Mouse (Mus musculus) thymus, postnatal 4 days (tissue): Measurements from ENCODE around the gene Cox7a1.
"Not testable (repeated sequence)": the region's sequence is repeated elsewhere in the genome, so short reads cannot be mapped to it uniquely, and the experiment has no call there.

Experiments used
- DNase-seq: peaks from one replicate; pipeline ENCODE4 v3.0.0; 2021

Cox7a1 gene

DNA sequence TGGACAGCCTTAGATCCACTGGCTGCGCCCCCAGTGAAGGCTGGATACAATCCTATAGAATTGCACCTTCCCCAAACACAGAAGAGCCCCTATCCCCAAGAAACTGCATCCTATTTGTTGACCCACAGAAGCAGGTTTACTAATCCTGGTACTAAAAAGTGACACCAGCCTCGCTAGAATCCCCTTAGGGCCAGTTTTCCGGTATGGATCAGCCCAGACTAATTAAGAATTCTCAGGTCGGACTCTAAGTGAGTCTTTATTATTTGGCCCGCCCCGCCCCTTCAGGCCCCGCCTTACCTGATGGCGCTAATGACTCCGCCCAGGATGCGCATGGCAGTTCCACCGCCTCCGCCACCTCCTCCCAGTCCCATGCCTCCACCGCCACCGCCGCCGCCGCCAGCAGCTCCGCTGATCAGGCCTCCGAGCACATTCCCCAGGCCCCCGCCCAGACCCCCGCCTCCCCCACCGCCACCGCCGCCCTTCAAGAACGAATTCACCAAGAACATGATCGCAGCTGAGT lies 9.7 kb downstream of the Cox7a1 start:
- peak; percentile 77 for DNase-seq

GRCm38 (mm10) chr7:30194101-30194831 lies 10.3 kb downstream of the Cox7a1 start:
- DNase-seq, result peak; percentile 52

- DNase-seq, result peak; percentile 98
Observed at GRCm38 (mm10) chr7:30194884-30195283, 10.9 kb downstream of the Cox7a1 start.

DNA sequence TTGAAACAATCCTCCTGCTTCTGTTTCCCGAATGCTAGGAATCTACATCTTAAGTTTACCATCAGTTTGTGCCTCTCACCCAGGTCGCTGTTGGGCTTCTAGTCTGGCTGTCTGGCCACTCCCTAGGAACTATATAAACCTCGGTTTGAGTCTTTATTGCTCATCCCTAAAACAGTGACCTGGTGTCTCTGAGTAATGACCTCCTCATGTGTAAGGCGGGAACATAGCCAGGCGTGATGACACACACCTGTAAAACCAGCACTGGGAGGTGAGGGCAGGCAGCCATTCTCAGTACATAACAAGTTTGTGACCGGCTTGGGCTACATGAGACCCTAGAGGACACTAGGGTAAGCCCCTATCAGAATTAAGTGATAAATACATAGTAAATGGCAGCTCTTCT lies 11.5 kb downstream of the Cox7a1 start:
- no peak for DNase-seq

DNA sequence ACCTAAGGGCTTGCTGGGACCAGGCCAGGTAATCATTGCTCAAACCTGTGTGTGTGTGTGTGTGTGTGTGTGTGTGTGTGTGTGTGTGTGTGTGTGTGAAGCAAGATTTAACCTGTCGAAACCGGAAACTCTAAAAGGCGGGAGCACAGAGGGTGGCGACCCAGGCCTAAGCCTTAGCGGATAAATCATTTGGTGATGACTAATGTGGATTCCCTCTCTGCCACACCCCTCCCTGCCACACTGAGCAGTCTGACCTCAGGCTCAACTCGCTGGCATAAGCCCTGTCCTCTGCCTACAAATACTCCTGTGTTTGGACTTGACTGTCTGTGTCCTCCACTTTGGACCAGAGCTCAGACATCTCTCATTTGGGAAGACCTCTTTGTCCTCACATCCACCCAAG lies 12.2 kb downstream of the Cox7a1 start:
- no peak for DNase-seq

DNA sequence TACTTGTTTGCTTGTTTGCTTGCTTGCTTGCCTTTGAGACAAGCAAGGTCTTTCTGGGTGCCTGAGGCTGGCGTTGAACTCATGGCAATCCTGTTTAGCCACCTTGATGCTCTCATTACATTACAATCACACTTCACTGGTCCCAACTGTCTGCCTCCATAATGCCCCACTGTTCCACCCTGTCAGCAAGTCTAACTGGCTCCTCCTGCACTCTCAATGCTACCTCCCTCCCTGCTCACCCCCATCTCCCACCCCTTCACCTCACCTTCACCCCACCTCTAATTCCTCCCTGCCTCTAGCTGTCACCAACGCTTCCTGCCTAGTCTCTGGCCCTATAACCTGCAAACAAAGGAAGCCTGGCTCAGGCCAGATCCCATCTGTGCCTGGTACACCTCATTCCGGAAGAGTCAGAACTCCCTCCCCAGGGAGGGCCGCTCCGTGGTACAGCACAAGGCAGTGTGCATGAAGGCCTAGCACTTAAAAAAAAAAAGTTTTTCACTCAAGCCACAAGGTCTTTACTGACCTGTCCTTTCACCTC lies 13.7 kb downstream of the Cox7a1 start:
- no peak for DNase-seq

DNA sequence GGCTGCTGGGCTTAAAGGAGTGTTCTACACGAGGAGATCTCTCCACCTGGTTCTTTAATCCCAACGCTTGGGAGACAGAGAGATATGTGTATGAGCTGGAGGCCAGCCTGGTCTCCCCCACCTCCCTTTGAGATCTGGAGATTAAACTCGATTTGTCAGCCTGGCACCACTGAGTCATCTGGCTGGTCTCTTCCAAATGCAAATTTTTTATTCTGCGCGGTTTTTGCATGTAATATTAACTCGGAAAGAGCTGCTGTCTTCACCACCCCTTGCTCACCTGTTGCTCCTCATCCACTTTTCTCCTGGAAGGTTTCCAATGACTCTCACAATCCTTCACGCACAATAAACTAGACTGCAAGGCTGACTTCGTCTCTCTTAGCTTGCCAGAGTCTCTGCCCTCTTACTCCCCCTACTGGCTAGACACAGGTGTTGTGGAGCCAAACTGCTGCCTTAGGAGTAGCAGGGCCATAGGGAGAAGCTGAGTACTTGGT lies 14.6 kb downstream of the Cox7a1 start, which contains the start of gene Capns1:
Gene Capns1 (minus strand): TSS at position 331 of the 491 bp plus-strand sequence.
- peak; percentile 72 for DNase-seq

GRCm38 (mm10) chr7:30199498-30200139 lies 15.7 kb downstream of the Cox7a1 start:
- DNase-seq, result no peak

GRCm38 (mm10) chr7:30200200-30200599 lies 16.3 kb downstream of the Cox7a1 start:
- no peak for DNase-seq

DNA sequence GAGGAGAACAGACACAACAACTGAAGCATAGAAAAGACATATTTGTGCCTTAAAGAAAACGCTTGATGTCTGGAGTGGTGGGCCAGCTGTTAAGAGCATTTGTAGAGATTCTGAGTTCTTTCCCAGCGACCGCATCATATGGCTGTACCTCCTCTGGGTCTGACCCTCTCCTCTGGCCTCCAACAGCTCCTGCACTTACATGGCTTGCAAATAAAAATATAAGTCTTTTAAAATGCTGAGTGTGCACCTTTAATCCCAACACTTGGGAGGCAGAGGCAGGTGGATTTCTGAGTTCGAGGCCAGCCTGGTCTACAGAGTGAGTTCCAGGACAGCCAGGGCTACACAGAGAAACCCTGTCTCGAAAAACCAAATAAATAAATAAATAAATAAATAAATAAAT lies 16.7 kb downstream of the Cox7a1 start:
- DNase-seq, result not testable (repeated sequence)

- no peak for DNase-seq
Observed at GRCm38 (mm10) chr7:30202895-30203690, 19.1 kb downstream of the Cox7a1 start.

DNA sequence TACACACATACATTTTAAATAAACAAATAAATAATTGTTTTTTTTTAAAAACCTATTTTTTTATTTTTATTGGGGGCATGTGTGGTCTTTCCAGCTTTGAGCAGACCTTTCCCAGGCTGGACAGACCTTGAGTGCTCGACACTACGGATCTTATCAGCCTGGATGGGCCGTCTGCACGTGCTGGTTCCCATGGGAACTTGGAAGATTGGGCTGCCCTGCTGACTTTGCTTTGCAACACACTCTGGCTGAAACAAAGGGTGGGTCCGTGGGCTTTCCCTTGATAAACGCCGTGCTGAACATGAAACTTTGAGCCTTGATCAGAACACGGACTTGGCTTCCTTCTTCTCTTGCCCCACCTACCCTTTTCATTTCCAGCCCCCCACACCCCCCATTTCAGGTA lies 20.4 kb downstream of the Cox7a1 start:
- DNase-seq, result no peak

DNA sequence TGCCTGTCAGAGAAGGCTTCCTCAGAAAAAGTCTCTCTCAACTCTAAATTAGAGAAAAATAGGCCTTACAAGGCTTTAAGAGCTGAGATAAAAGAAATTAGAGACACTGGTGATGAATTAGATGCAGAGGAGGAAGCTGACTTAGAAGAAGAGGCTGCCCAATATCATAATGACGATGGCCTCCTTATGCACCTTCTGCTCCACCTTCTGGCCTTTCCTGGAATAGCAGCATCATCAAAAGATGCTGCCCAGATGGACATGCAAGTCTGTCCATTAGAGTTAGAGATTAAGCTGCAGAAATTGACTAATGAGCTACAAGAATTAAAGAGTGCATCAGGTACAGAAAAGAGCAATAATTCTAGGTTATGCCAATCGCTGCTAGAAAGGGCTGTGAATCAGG lies 21.4 kb downstream of the Cox7a1 start:
- peak; percentile 58 for DNase-seq

- not testable (repeated sequence) for DNase-seq
Observed at GRCm38 (mm10) chr7:30206364-30206763, 22.4 kb downstream of the Cox7a1 start.

- DNase-seq, result no peak
Observed at GRCm38 (mm10) chr7:30211025-30211424, 27.1 kb downstream of the Cox7a1 start.

DNA sequence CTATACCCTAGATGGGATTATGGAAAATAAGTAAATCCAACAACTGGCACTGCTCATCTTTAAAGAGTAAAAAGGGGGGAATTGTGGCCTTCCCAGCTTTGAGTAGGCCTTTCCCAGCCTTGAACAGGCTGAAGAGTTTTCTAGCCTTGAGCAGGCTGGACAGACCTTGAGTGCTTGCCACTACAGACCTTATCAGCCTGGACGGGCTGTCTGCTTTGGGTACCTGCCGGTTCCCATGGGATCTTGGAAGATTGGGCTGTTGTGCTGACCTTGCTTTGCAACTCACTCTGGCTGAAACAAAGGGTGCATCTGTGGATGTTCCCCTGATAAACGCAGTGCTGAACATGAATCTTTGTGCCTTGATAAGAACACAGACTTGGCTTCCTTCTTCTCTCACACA lies 29.9 kb downstream of the Cox7a1 start:
- DNase-seq, result no peak

DNA sequence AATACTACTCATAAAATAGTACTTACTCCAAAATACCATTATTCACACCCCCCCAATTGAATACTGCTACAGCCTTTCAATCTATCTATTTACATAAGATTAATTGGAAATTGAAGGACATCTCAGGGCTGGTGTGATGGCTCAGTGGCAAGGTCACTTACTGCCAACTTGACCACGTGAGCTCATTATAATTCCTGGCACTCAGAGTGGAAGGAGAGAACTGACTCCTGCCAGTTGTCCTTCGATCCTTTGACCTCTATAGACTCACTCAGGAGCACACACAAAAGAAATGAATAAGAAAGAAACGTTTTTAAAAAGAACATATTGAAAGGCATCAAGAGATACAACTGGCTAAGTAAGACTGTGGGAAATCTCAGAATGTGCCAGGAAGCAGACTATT lies 31.9 kb downstream of the Cox7a1 start:
- DNase-seq, result no peak

DNA sequence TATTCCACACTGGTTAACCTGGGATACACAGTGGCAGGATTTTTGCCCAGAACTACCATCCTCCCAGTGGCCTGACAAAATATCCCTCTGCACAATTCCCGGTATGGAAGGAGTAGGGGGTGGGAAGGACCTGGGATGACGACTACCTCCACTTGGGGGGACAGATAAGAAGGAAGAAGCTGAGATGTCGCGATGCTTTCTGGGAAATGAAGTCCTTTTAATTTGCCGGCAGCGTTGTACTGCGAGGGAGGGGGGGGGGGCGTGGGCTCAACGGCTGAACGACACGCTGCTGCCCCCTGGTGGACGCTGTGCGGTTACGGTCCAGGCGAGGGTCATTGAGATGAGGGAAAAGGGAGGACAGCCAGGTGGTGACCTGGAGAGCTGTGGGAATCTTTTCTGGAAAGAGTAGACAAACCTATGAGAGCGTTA lies 32.8 kb downstream of the Cox7a1 start:
- DNase-seq, result peak; percentile 89

- no peak for DNase-seq
Observed at GRCm38 (mm10) chr7:30217277-30217676, 33.3 kb downstream of the Cox7a1 start.

GRCm38 (mm10) chr7:30219293-30220007 lies 35.5 kb downstream of the Cox7a1 start:
- peak; percentile 72 for DNase-seq

- no peak for DNase-seq
Observed at GRCm38 (mm10) chr7:30220008-30220356, 36.0 kb downstream of the Cox7a1 start.

DNA sequence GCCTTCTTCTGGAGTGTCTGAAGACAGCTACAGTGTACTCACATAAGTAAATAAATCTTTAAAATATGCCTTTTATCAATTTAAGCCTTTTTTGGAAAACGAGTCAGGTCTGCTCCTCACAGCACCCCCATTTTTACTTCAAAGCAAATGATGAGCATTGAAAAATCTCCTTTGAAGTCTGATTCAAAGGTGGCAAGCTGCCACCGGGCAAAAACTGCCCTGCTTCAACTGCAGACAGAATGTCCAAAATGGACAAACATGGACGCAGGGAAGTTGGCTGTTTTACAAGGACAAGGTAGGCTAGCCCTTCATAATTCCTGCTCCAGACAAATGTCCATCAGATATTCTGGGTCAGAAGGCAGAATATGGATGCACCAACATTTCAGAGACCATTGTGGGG lies 37.5 kb downstream of the Cox7a1 start:
- no peak for DNase-seq
